Mouse (Mus musculus): ENCODE measurements around the gene Tifab. TPM values are rescaled to one million over a fixed set of nuclear protein-coding genes. Genes with fewer than 3 reads are reported as not detected.
A peak's percentile ranks its signal among the peaks of the same experiment; 100 is the strongest.
"Not testable (repeated sequence)": the region's sequence is repeated elsewhere in the genome, so short reads cannot be mapped to it uniquely, and the experiment has no call there.

Gene Tifab
- total RNA-seq (2017) = 27.1 and 36.6 TPM in 2 replicates

- peak; percentile 45 for ATAC-seq (replicated peaks; ENCODE audit: low read depth, poor library complexity, severe bottlenecking)
These were observed at the start of gene Tifab for GRCm38 (mm10) chr13:56178416-56179035. Gene Tifab (minus strand): TSS chr13:56178885.

GRCm38 (mm10) chr13:56226175-56226954 lies 47.7 kb upstream of the Tifab start:
- no peak for ATAC-seq (replicated peaks; ENCODE audit: low read depth, poor library complexity, severe bottlenecking)

DNA sequence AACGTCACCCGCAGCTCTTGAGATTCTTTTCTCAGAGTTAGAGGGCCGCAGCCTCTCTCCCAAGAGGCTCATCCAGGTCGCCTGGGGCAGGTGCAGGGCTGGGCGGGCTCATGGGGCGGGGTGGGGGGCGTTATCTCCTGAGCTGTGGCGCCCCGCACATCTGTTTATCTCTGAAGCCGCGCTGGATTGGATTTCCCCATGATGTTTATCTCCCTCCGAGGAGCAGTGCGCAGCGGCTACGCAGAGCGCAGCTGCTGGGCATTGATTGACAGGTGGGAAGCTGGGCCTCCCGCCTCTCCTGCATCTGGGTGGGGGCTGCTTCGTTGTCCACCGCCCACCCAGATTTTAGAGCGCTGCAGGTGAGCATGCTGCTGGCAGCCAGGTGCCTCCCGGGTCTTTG lies 44.9 kb upstream of the Tifab start:
- ATAC-seq (replicated peaks; ENCODE audit: low read depth, poor library complexity, severe bottlenecking) = no peak

DNA sequence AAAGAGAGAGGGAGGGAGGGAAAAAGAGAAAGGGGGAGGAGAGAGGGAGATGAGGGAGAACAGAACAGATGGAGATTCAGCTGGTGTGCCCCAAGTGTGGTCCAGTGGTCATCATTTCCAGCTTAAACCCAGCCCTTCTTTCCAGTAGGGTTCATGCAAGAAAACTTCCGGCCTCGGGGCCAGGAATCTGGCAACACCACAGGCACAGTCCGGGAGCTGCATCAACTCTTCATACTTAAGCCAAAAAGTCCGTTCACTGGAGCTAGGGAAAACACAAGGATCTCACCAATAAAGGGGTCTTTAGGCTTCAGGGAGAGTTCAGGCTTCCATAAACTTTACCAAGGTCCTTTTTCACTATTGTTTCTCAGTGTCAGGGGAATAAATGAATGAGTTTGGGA lies 44.2 kb upstream of the Tifab start:
- ATAC-seq (replicated peaks; ENCODE audit: low read depth, poor library complexity, severe bottlenecking) = no peak

DNA sequence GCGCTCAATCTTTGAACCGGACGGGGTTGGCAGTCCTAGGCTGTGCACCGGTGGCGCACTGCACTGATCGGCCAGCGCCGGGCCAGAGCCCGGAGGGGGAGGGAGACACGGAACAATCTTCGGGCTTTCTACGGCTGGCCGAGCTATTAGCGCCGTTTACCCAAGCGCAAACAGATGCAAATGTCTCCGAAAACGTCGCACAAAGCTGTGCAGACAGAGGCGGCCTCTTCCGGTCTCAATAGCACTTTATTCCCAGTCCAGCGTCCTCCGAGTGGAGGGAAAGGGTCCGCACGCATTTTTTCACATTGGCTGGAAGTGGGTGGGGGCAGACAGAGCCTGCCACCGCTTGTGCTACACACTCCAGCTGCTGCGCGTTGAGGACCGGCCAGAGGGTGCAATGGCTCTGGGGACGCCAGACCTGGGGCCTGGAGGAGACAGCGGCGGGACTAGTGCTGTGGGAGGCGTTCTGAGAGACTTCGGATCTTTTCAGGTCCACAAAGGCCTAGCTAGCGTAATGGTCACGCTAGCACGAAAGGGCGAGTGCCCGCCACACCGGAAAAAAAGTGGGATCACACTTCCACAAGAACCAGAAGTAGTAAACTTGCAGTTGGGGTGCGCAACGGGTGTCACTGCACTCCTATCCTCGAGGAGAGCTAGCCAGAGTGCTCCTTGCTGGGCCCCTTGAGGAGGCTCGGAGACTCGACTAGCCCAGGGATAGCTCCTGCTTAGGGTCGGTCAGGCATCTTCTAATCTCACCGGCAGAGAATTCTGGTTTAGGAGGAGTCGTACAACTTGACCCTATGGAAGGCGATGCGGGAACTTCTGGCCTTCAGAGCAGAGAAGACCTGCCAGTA lies 43.5 kb upstream of the Tifab start:
- ATAC-seq (replicated peaks; ENCODE audit: low read depth, poor library complexity, severe bottlenecking) = no peak

DNA sequence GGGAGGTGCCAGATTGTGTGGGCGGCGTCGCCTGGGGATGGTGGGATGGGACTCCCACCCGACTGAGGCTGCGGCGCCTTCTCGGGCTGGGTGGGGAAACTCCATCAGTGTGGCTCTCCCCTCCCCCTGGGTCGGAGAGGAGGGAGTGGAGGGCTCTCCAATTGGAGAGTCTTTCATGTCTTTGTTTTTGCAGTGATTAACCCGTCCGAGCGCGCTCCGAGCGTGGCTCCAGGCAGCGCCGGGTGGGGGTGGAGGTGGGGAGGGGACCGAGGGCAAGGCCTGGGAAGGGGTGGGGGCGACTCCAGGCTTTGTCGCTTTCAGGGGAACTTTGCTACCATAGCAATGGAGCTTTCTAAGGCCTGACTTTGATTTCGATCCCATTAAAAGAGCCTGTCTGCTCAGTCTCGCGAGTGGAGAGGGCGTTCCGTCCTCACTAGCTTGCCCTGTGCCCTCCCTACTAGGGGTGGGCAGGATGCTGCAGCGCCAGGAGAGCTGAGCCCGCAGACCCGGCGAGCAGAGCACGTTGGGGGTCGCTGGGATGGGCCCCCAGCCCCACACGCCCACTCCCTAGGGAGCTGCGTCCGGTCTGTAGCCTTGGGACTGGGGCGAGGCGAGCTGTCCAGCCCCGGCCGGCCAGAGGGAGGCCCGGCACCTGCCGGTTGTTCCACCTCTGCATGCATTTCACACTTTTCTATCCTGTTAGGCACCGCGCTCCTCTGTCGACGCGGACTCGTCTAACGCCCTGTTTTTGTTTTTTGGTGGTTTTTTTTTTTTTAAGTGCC lies 42.6 kb upstream of the Tifab start:
- ATAC-seq (replicated peaks; ENCODE audit: low read depth, poor library complexity, severe bottlenecking) = no peak

- peak; percentile 76 for ATAC-seq (replicated peaks; ENCODE audit: low read depth, poor library complexity, severe bottlenecking)
These were observed 40.6 kb upstream of the Tifab start for GRCm38 (mm10) chr13:56219254-56219653.

GRCm38 (mm10) chr13:56216090-56216489 lies 37.4 kb upstream of the Tifab start:
- ATAC-seq (replicated peaks; ENCODE audit: low read depth, poor library complexity, severe bottlenecking) = no peak

DNA sequence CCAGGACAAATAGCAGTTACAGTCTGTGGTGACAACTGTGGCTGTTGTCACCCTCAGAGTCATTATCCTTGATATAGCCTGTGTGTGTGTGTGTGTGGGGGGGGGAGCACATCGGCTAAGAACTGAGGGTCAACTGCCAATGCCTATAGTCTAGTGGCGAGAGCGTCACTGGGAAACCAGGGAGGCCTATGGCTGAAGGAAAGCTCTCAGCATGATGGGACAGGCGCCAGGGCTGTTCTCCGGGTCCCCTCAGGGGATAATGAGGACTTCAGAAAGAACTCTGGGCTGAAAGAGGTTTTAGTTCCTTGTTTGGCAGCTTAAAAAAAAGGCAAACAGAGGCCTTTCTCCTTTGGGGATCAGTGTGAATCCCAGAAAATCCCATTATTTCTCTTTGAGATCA lies 35.9 kb upstream of the Tifab start:
- no peak for ATAC-seq (replicated peaks; ENCODE audit: low read depth, poor library complexity, severe bottlenecking)

- no peak for ATAC-seq (replicated peaks; ENCODE audit: low read depth, poor library complexity, severe bottlenecking)
These were observed 30.4 kb upstream of the Tifab start for GRCm38 (mm10) chr13:56209067-56209411.

GRCm38 (mm10) chr13:56208225-56209066 lies 29.8 kb upstream of the Tifab start:
- no peak for ATAC-seq (replicated peaks; ENCODE audit: low read depth, poor library complexity, severe bottlenecking)

DNA sequence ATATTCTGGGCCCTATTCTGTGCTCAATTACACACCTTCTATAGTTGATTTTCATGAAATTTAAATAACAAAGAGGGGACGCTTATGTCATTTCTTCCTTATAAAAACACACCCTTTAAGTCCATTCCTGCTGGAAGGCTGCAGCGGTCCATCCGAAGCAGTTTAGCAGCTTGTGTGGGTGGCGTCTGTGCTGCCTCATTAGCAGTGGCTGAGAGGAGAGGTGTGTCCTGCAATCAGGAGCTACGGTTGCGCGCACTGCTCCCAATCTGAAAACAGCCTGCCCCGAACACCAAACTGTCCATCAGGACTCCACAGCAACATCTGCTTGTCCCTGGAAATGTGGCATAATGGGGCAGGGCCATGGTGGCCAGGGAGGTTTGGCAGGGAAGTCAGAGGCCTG lies 20.8 kb upstream of the Tifab start:
- ATAC-seq (replicated peaks; ENCODE audit: low read depth, poor library complexity, severe bottlenecking) = no peak

DNA sequence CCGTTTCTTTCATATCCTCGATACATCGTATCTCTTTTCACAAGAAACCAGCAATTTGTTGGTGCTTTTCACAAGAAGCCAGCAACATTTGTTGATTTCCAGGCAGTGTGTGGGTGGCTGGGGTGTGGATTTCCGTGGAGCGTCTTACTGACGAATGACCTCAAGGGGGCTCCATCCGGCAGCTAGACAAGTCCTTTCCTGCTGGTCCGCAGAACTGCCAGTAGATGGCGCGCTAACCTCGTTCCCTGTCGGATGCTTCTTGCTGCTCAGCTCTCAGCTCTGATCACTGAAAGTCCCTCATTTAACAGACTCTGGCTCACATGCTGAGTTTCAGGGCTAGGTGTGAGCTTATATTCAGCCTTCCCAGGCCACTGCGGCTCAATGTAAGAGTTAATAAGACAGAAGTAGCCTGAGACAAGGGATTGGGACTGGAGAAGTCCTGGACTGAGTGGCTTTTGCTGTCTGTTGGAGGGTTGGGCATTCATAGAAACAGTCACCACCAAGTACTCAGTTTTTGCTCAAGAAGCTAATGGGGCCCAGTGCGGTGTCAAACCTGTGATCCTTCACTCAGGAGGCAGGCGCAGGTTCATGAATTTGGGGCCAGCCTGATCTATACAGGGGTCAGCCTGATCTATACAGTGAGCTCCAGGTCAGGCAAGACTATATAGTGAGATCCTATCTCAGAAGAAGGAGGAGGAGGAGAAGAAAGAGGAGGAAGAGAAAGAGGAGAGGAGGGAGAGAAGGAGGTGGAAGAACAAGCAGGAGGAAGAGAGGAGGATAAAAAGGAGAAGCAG lies 19.0 kb upstream of the Tifab start:
- ATAC-seq (replicated peaks; ENCODE audit: low read depth, poor library complexity, severe bottlenecking) = peak; percentile 95

DNA sequence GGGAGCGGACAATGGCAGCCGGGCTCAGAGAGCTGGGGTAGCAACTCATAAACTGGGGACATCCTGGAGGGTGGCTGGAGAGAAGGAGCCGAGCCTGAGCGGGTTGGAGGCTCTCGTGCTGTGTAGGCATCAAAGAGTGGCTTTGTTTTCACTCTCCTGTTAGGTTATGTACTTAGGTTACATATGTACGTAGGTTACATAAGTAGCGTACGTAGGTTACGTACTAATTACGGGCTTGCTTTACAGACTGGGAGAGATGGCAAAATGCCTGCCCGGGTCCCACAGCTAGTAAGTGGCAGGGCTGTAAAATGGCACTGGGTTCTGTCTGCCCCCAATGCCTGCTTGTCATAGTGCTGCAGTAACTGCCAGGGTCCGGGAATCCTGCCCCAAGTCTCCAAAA lies 18.3 kb upstream of the Tifab start:
- no peak for ATAC-seq (replicated peaks; ENCODE audit: low read depth, poor library complexity, severe bottlenecking)

GRCm38 (mm10) chr13:56195824-56196223 lies 17.1 kb upstream of the Tifab start:
- not testable (repeated sequence) for ATAC-seq (replicated peaks; ENCODE audit: low read depth, poor library complexity, severe bottlenecking)

DNA sequence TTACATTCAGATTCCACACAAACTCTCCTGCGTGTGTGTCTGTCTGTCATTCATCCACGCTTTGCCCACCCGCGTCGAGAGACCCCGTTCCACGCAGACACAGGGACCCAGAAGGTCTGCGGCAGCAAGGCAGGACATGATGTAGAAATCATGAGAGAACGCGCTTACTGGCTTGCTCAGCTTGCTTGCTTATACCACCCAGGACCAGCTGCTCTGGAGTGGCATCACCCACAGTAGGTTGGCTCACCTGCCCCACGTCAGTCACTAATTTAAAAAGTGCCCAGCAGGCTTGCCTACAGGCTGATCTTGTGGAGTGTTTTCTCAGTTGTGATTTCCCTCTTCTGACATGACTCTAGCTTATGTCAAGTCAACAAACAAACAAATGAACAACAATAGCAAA lies 15.5 kb upstream of the Tifab start:
- not testable (repeated sequence) for ATAC-seq (replicated peaks; ENCODE audit: low read depth, poor library complexity, severe bottlenecking)

DNA sequence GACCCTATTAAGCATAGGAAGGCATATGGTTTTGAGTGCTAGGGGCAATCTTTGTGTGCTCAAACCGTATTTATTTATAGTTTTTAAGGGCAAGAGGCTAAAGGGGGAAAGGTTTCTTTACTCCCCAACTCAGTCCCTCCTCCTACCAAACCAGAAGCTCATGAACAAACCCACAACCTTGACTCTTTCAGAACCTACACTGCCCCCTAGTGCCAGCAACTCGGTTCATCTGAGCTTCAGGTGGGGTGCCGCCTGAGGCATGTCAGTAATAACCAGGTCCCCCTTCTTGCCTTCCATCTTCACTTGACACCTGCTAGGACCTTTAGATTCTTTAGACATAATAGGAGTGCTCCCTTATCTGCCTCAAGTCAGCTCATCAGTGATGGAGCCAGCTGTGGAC lies 12.5 kb upstream of the Tifab start:
- peak; percentile 84 for ATAC-seq (replicated peaks; ENCODE audit: low read depth, poor library complexity, severe bottlenecking)

GRCm38 (mm10) chr13:56189688-56190087 lies 11.0 kb upstream of the Tifab start:
- ATAC-seq (replicated peaks; ENCODE audit: low read depth, poor library complexity, severe bottlenecking) = no peak

GRCm38 (mm10) chr13:56183687-56184086 lies 5.0 kb upstream of the Tifab start:
- ATAC-seq (replicated peaks; ENCODE audit: low read depth, poor library complexity, severe bottlenecking) = peak; percentile 61
